9 mouse cellular contexts compared by ENCODE assay signal in the genomic region with DNA sequence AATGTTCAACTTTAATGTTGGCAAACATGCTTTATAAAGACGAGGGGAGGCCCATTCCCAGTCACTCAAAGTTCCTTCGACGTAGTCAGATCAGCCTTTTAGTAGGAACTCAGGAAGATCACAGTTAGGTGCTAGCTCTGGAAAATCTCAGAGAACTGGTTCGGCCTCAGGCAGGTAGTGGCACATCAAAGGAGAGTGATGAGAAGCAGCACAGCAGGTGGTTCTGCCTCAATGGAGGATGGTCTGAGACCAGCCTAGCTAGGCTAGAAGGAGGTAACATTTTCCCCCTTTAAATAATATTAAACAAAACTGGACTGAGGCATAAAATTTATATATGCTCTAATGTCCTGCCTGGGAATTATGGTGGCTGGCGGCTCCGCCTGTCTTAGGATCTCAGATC.
"Had no signal": no experiment of that assay in that cellular context is flagged by ENCODE, and none has a peak within 500 bp of the region (broad histone marks: within the 10 kb centered on the region; RNA-seq: fewer than 3 reads in every experiment).

No protein-coding gene starts in this region.

- DNase-seq: lung, adult 18-20 months; lung, embryonic 14.5 days; lung, postnatal 10 days; right cerebral cortex, postnatal 14 days; thymus, adult 2 months; thymus, postnatal 25 days; thymus, postnatal 4 days had no signal

- ATAC-seq: midbrain, embryonic 13.5 days; midbrain, embryonic 15.5 days had no signal
